In the genomic region with DNA sequence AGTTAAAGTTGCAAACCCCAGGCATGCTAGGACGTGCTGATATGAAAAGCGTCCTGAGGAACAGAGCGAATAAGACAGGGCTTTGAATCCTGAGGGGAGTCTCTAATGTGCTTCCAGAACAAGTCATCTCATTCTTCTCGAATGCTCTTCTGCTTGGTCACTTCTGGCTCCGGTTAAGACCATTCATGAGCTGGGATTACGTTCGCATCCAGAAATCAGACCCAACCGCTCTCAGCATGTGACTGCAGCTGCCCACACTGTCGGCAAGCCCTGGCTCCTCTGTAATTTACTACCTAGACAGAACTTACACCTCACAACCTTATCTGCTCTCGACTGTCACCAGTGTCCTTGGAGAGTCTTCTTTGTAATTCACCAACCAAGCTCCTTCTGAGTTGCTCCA, we compare ENCODE assay signal across 22 mouse cellular contexts. TPM values are rescaled to one million over a fixed set of nuclear protein-coding genes. Genes with fewer than 3 reads are reported as not detected.
"Had no signal": no experiment of that assay in that cellular context is flagged by ENCODE, and none has a peak within 500 bp of the region (broad histone marks: within the 10 kb centered on the region; RNA-seq: fewer than 3 reads in every experiment).

No protein-coding gene starts in this region.

- ATAC-seq: liver, embryonic 12.5 days; midbrain, embryonic 13.5 days; midbrain, embryonic 16.5 days had no signal

- H3K36me3 ChIP-seq: limb, embryonic 10.5 days; limb, embryonic 13.5 days; liver, embryonic 12.5 days; liver, embryonic 15.5 days; lung, embryonic 15.5 days; midbrain, embryonic 10.5 days; midbrain, embryonic 13.5 days; neural tube, embryonic 13.5 days had no signal

- DNase-seq: kidney, postnatal 25 days; layer of hippocampus, adult 9-11 months; liver; lung, adult 18-20 months; thymus, adult 18-20 months; thymus, postnatal 36 days had no signal

- H3K4me3 ChIP-seq: layer of hippocampus, adult 2 months; limb, embryonic 10.5 days; limb, embryonic 13.5 days; liver, embryonic 12.5 days; liver, embryonic 15.5 days; lung, embryonic 15.5 days; megakaryocyte, embryonic 14.5 days; midbrain, embryonic 10.5 days; midbrain, embryonic 13.5 days; myocyte; neural tube, embryonic 13.5 days had no signal

- H3K9ac ChIP-seq: limb, embryonic 13.5 days; liver, embryonic 12.5 days; liver, embryonic 15.5 days; lung, embryonic 15.5 days; midbrain, embryonic 13.5 days; neural tube, embryonic 13.5 days had no signal

- H3K27ac ChIP-seq: kidney, postnatal 0 days; layer of hippocampus, adult 2 months; limb, embryonic 10.5 days; limb, embryonic 13.5 days; liver, embryonic 12.5 days; liver, embryonic 15.5 days; lung, embryonic 15.5 days; midbrain, embryonic 10.5 days; midbrain, embryonic 13.5 days; neural tube, embryonic 13.5 days; stomach, postnatal 0 days had no signal

- H3K4me2 ChIP-seq: limb, embryonic 13.5 days; liver, embryonic 12.5 days; liver, embryonic 15.5 days; lung, embryonic 15.5 days; midbrain, embryonic 13.5 days; neural tube, embryonic 13.5 days had no signal

- H3K9me3 ChIP-seq: limb, embryonic 10.5 days; limb, embryonic 13.5 days; liver, embryonic 12.5 days; liver, embryonic 15.5 days; lung, embryonic 15.5 days; megakaryocyte, embryonic 14.5 days; midbrain, embryonic 10.5 days; midbrain, embryonic 13.5 days; neural tube, embryonic 13.5 days had no signal

- H3K27me3 ChIP-seq: limb, embryonic 13.5 days; liver, embryonic 12.5 days; liver, embryonic 15.5 days; lung, embryonic 15.5 days; midbrain, embryonic 13.5 days; neural tube, embryonic 13.5 days had no signal

- H3K4me1 ChIP-seq: limb, embryonic 10.5 days; limb, embryonic 13.5 days; liver, embryonic 12.5 days; liver, embryonic 15.5 days; lung, embryonic 15.5 days; megakaryocyte, embryonic 14.5 days; midbrain, embryonic 10.5 days; midbrain, embryonic 13.5 days; neural tube, embryonic 13.5 days had no signal

RNA-seq across cellular contexts. Expression of gene Adamts8, which starts 58.3 kb away (rescaled TPM):
- total RNA-seq: monocyte, adult 5-6 weeks; neutrophil, adult 5-6 weeks had no signal
- polyA plus RNA-seq: myocyte had no signal
